Mouse (Mus musculus): Measurements from ENCODE around the gene Doc2b. TPM values are rescaled to one million over a fixed set of nuclear protein-coding genes. Genes with fewer than 3 reads are reported as not detected.

Gene Doc2b
- polyA plus RNA-seq (2012; rRNA removed) = 0.24 and 0.31 TPM in 2 replicates

DNA sequence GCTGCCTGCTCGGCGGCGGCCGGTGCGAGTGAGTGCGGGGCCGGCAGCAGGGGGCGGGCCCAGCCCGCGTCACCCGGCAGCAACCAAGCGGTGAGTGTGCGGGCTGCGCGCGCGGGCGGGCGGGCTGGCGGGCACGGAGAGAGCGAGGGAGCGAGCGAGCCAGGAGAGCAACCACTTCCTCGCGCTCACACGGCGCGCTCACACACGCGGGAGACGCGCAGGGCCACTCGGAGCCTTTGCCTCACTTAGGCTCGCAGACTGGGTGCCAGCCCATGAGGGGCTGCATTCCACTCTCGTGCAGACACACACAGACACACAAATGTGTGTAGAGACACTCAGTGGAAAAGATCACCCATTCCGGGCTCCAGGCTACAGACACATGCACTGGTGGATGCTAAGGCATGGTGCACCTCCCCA is at the start of gene Doc2b:
TSS of gene Doc2b (minus strand) at position 21 of the 417 bp plus-strand sequence.
- TF ChIP-seq POLR2A (IDR thresholded peaks at IDR 0.05; ENCODE audit: control insufficient read depth, extremely low read depth, insufficient read depth, low read length, poor library complexity) = no peak
- TF ChIP-seq CTCF (IDR thresholded peaks at IDR 0.05; ENCODE audit: borderline replicate concordance, control insufficient read depth, extremely low read depth, insufficient read depth, low read length, poor library complexity) = no peak
- Histone ChIP-seq H3K4me3 (ENCODE audit: control insufficient read depth, insufficient read depth, low read length) (no peak within 1 kb of the TSS), H3K27ac (ENCODE audit: control insufficient read depth, insufficient read depth, low read length) (no peak within 1 kb of the TSS), H3K27me3 (ENCODE audit: control insufficient read depth, insufficient read depth, low read length) (peaks cover 21% of the 10 kb centered on the region; the same call in 1 of the 2 replicates), H3K36me3 (ENCODE audit: control insufficient read depth, insufficient read depth, low read length) (no peaks in the 10 kb centered on the region), H3K4me1 (replicated peaks; ENCODE audit: control insufficient read depth, insufficient read depth, low read length) (peaks cover 4% of the 10 kb centered on the region)
- no peak for DNase-seq
- 11% methylated on average over 37 of the region's 37 CpGs for WGBS

DNA sequence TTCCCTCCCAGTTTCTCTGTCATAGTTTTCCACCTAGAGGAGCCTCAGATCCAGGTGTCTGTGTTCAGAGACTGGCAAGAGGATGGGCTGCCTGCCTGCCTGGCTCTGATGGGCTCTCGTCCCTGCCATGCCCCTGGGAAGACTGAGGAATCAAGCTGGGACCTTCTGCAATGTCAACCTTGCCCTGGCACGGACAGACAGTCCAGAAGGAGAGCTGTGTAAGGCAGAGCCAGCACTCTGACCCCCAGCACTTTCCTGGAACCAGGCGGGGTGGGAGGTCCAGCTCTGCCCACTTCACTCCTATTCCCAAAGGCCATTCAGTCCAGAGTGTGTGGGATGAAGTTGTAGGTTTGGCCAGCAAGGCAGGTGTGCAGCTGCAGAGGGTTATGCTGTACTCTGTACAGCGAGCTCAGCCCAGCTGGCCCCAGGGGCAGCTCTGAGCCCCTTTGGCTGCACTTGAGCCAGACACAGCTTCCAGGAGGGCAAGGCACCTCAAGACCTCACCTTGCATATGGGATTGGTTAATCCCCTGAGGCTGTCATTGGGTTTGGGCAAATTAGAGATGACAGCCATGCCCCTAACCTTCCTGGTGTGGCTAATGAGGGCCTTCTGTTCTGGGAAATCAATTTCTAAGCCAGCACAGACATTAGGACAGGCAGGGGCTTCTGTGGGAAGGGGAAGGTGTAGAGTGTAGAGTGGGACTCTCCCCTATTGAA is 47.2 kb upstream of the Doc2b start:
- no peak overlapping the region for H3K27ac ChIP-seq (ENCODE audit: control insufficient read depth, insufficient read depth, low read length)
- WGBS = 99% methylated on average over 4 of the region's 4 CpGs
- H3K4me3 ChIP-seq (ENCODE audit: control insufficient read depth, insufficient read depth, low read length) = no peak overlapping the region

DNA sequence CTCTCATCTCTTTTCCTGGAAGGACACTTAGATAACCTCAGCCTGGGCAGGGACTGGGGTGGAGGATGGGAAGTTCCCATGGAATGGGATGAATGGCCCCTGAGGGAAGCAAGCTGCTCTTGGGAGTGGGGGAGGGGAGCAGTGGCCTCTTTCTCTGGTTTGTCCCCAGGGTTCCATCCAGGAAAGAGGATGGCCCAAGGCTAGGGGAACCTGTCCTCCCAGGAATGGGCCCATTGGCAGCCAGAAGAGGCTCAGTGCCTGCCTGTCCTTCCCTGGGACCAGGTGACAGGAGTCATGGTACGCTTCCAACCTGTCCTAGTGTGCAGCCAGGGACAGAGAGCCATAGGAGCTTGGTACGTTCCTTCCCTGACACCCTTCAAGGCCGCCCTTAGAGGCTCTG is 45.7 kb upstream of the Doc2b start:
- Histone ChIP-seq H3K27ac (ENCODE audit: control insufficient read depth, insufficient read depth, low read length) (no peak overlapping the region), H3K36me3 (ENCODE audit: control insufficient read depth, insufficient read depth, low read length) (no peaks in the 10 kb centered on the region), H3K27me3 (ENCODE audit: control insufficient read depth, insufficient read depth, low read length) (no peaks in the 10 kb centered on the region), H3K4me1 (replicated peaks; ENCODE audit: control insufficient read depth, insufficient read depth, low read length) (peaks cover 10% of the 10 kb centered on the region; the same call in 1 of the 2 replicates), H3K4me3 (ENCODE audit: control insufficient read depth, insufficient read depth, low read length) (no peak overlapping the region)
- no peak for DNase-seq
- no peak for TF ChIP-seq CTCF (IDR thresholded peaks at IDR 0.05; ENCODE audit: borderline replicate concordance, control insufficient read depth, extremely low read depth, insufficient read depth, low read length, poor library complexity)
- TF ChIP-seq POLR2A (IDR thresholded peaks at IDR 0.05; ENCODE audit: control insufficient read depth, extremely low read depth, insufficient read depth, low read length, poor library complexity) = no peak
- 88% methylated on average over 3 of the region's 3 CpGs for WGBS

More for the DNA sequence above, 47.2 kb upstream of the Doc2b start:
- Histone ChIP-seq H3K36me3 (ENCODE audit: control insufficient read depth, insufficient read depth, low read length) (no peaks in the 10 kb centered on the region), H3K4me1 (replicated peaks; ENCODE audit: control insufficient read depth, insufficient read depth, low read length) (0 out of 2 replicates have a peak, but pooled peaks cover 4% of the 10 kb centered on the region), H3K27me3 (ENCODE audit: control insufficient read depth, insufficient read depth, low read length) (no peaks in the 10 kb centered on the region)
- no peak for DNase-seq
- TF ChIP-seq POLR2A (IDR thresholded peaks at IDR 0.05; ENCODE audit: control insufficient read depth, extremely low read depth, insufficient read depth, low read length, poor library complexity) = no peak
- no peak for TF ChIP-seq CTCF (IDR thresholded peaks at IDR 0.05; ENCODE audit: borderline replicate concordance, control insufficient read depth, extremely low read depth, insufficient read depth, low read length, poor library complexity)

DNA sequence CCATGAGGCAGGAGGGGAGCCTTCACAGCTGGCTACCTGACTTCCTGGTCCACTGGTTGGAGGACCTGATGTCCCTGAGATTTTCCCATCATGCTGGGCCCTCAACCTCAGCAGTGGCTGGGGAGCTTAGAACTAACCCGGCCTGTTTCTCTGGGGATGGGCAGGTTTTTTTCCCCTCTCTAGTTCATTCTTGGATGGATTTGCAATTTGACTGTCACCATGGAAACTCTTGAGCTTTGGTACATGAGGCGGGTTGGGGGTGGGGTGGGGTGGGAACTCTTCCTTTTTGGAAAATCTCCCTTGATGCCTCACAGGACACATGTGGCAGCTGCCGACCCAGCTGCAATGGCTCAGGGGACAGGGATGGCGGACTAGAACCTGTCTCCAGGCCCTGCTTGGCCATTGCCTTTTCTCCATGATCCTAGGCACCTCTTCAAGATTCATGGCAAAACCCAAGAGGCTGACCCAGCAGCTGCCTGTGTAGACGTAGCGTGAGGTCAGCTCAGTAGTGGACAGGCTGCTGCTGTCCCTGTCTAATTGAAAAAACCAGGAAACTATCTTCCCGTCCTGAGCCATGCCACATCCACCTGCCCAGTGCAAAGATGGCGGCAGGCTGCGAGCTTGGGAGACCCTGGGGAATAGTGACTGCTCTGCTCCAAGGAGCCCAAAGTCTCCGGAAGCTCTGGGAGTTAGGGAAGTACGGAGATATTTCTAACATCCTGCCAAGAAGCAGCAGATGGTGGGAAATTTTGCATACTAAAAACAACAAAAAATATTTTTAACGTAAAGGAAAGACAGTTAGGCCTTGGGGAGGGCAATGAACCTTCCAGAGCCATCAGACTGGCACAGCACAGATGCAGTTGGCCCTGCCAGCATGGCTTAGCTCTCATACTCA is 43.9 kb upstream of the Doc2b start:
- Histone ChIP-seq H3K27ac (ENCODE audit: control insufficient read depth, insufficient read depth, low read length) (no peak overlapping the region), H3K36me3 (ENCODE audit: control insufficient read depth, insufficient read depth, low read length) (no peaks in the 10 kb centered on the region), H3K27me3 (ENCODE audit: control insufficient read depth, insufficient read depth, low read length) (no peaks in the 10 kb centered on the region), H3K4me1 (replicated peaks; ENCODE audit: control insufficient read depth, insufficient read depth, low read length) (peaks cover 17% of the 10 kb centered on the region), H3K4me3 (ENCODE audit: control insufficient read depth, insufficient read depth, low read length) (no peak overlapping the region)
- 94% methylated on average over 12 of the region's 12 CpGs for WGBS
- DNase-seq = no peak
- no peak for TF ChIP-seq CTCF (IDR thresholded peaks at IDR 0.05; ENCODE audit: borderline replicate concordance, control insufficient read depth, extremely low read depth, insufficient read depth, low read length, poor library complexity)
- no peak for TF ChIP-seq POLR2A (IDR thresholded peaks at IDR 0.05; ENCODE audit: control insufficient read depth, extremely low read depth, insufficient read depth, low read length, poor library complexity)

DNA sequence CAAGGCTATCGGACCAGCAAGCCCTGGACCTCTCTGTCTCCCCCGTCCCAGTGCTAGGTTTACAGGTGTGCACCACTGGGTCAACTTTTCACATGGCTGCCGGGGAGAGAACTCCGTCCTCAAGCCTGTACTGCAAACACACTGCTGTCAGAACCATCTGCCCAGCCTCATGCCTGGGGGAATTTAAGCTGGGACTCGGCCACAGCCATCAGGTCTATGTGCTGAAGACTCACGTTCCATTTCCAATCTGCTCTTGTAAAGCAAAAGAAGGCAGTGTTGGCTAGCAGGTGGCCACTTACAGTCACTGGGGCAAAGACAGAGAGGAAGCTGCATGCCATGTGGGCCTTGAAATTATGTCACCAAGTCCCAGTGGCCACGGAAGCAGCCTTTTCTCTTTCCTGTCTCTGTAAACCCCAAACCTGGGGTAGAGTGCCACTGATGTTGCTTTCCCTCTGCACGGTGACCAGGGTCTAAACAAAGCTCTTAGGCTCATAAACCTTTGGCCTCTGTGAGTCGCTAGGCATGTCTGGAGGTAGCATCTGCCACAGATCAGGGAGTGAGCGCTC is 43.1 kb upstream of the Doc2b start:
- DNase-seq = no peak
- TF ChIP-seq CTCF (IDR thresholded peaks at IDR 0.05; ENCODE audit: borderline replicate concordance, control insufficient read depth, extremely low read depth, insufficient read depth, low read length, poor library complexity) (no peak), POLR2A (IDR thresholded peaks at IDR 0.05; ENCODE audit: control insufficient read depth, extremely low read depth, insufficient read depth, low read length, poor library complexity) (no peak)
- 66% methylated on average over 10 of the region's 10 CpGs for WGBS
- Histone ChIP-seq H3K27me3 (ENCODE audit: control insufficient read depth, insufficient read depth, low read length) (no peaks in the 10 kb centered on the region), H3K4me3 (ENCODE audit: control insufficient read depth, insufficient read depth, low read length) (no peak overlapping the region), H3K4me1 (replicated peaks; ENCODE audit: control insufficient read depth, insufficient read depth, low read length) (peaks cover 17% of the 10 kb centered on the region), H3K36me3 (ENCODE audit: control insufficient read depth, insufficient read depth, low read length) (no peaks in the 10 kb centered on the region), H3K27ac (ENCODE audit: control insufficient read depth, insufficient read depth, low read length) (no peak overlapping the region)

DNA sequence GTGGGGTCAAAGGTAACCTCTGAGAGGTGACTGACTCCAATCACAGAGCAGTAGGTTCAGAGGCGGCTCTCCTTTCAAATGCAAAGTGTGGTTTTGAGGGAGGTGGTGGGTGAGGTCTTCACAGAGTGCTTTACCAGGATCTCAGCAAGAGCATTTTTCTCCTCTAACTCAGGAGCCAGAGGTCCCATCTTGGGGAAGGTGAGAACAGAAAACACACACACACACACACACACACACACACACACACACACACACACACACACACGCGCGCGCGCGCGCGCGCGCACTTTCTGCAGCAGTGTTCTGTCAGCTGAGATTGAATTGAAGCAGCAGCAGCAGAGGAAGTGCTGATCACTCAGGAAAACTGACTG is 40.4 kb upstream of the Doc2b start:
- Histone ChIP-seq H3K4me3 (ENCODE audit: control insufficient read depth, insufficient read depth, low read length) (no peak overlapping the region), H3K4me1 (replicated peaks; ENCODE audit: control insufficient read depth, insufficient read depth, low read length) (peaks cover 17% of the 10 kb centered on the region), H3K27ac (ENCODE audit: control insufficient read depth, insufficient read depth, low read length) (no peak overlapping the region), H3K27me3 (ENCODE audit: control insufficient read depth, insufficient read depth, low read length) (no peaks in the 10 kb centered on the region), H3K36me3 (ENCODE audit: control insufficient read depth, insufficient read depth, low read length) (no peaks in the 10 kb centered on the region)
- no peak for DNase-seq
- TF ChIP-seq CTCF (IDR thresholded peaks at IDR 0.05; ENCODE audit: borderline replicate concordance, control insufficient read depth, extremely low read depth, insufficient read depth, low read length, poor library complexity) (no peak), POLR2A (IDR thresholded peaks at IDR 0.05; ENCODE audit: control insufficient read depth, extremely low read depth, insufficient read depth, low read length, poor library complexity) (no peak)
- 5% methylated on average over 11 of the region's 11 CpGs for WGBS

Data from thymus, adult 2 months (tissue).